Mouse (Mus musculus): ENCODE measurements around the gene Olfr449. TPM values are rescaled to one million over a fixed set of nuclear protein-coding genes. Genes with fewer than 3 reads are reported as not detected.
A peak's percentile ranks its signal among the peaks of the same experiment; 100 is the strongest.

Gene Olfr449
- not detected in 2 replicates for total RNA-seq (2017)

- ATAC-seq (replicated peaks in 1 of 2; ENCODE audit: insufficient read depth in 1 of 2, low FRiP score in 2 of 2, low TSS enrichment in 1 of 2, low read depth in 1 of 2, poor library complexity in 2 of 2, severe bottlenecking in 2 of 2), result no peak
These were observed at the start of gene Olfr449 for GRCm38 (mm10) chr6:42834084-42834483. TSS of gene Olfr449 (plus strand) at chr6:42834384.

GRCm38 (mm10) chr6:42784793-42785192, 49.4 kb upstream of the Olfr449 start, which contains the start of gene Olfr452:
TSS of gene Olfr452 (plus strand) at chr6:42785093.
- ATAC-seq (replicated peaks in 1 of 2; ENCODE audit: insufficient read depth in 1 of 2, low FRiP score in 2 of 2, low TSS enrichment in 1 of 2, low read depth in 1 of 2, poor library complexity in 2 of 2, severe bottlenecking in 2 of 2), result no peak

- ATAC-seq (replicated peaks in 1 of 2; ENCODE audit: insufficient read depth in 1 of 2, low FRiP score in 2 of 2, low TSS enrichment in 1 of 2, low read depth in 1 of 2, poor library complexity in 2 of 2, severe bottlenecking in 2 of 2), result no peak; a peak in 1 of 4 replicates
These were observed 43.8 kb upstream of the Olfr449 start for GRCm38 (mm10) chr6:42790247-42790948.

GRCm38 (mm10) chr6:42790949-42791556, 43.1 kb upstream of the Olfr449 start:
- ATAC-seq (replicated peaks in 1 of 2; ENCODE audit: insufficient read depth in 1 of 2, low FRiP score in 2 of 2, low TSS enrichment in 1 of 2, low read depth in 1 of 2, poor library complexity in 2 of 2, severe bottlenecking in 2 of 2), result no peak

GRCm38 (mm10) chr6:42794982-42795381, 39.2 kb upstream of the Olfr449 start:
- ATAC-seq (replicated peaks in 1 of 2; ENCODE audit: insufficient read depth in 1 of 2, low FRiP score in 2 of 2, low TSS enrichment in 1 of 2, low read depth in 1 of 2, poor library complexity in 2 of 2, severe bottlenecking in 2 of 2), result no peak

GRCm38 (mm10) chr6:42811639-42812038, 22.5 kb upstream of the Olfr449 start, which contains the start of gene Olfr450:
TSS of gene Olfr450 (plus strand) at chr6:42811939.
- no peak for ATAC-seq (replicated peaks in 1 of 2; ENCODE audit: insufficient read depth in 1 of 2, low FRiP score in 2 of 2, low TSS enrichment in 1 of 2, low read depth in 1 of 2, poor library complexity in 2 of 2, severe bottlenecking in 2 of 2)

- ATAC-seq (replicated peaks in 1 of 2; ENCODE audit: insufficient read depth in 1 of 2, low FRiP score in 2 of 2, low TSS enrichment in 1 of 2, low read depth in 1 of 2, poor library complexity in 2 of 2, severe bottlenecking in 2 of 2), result peak; percentile 65 to 75; a peak in 2 of 4 replicates
These were observed 26.1 kb downstream of the Olfr449 start for GRCm38 (mm10) chr6:42860222-42860819.

- ATAC-seq (replicated peaks in 1 of 2; ENCODE audit: insufficient read depth in 1 of 2, low FRiP score in 2 of 2, low TSS enrichment in 1 of 2, low read depth in 1 of 2, poor library complexity in 2 of 2, severe bottlenecking in 2 of 2), result no peak
These were observed 35.5 kb downstream of the Olfr449 start for GRCm38 (mm10) chr6:42869695-42870094.

GRCm38 (mm10) chr6:42876323-42876722, 42.1 kb downstream of the Olfr449 start:
- no peak for ATAC-seq (replicated peaks in 1 of 2; ENCODE audit: insufficient read depth in 1 of 2, low FRiP score in 2 of 2, low TSS enrichment in 1 of 2, low read depth in 1 of 2, poor library complexity in 2 of 2, severe bottlenecking in 2 of 2)

Other genes with a start within 250 kb of the Olfr449 start
- gene Tcaf3, start 236.7 kb upstream of the Olfr449 start, total RNA-seq (2017), result not detected in 2 replicates
- gene Tcaf2, start 189.1 kb upstream of the Olfr449 start, total RNA-seq (2017), result 0.20 and 1.3 TPM in 2 replicates
- 3.0 and 12.7 TPM in 2 replicates for gene Tcaf1, start 124.3 kb upstream of the Olfr449 start, total RNA-seq (2017)
- gene Olfr453, start 95.0 kb upstream of the Olfr449 start, total RNA-seq (2017), result not detected in 2 replicates
- not detected in 2 replicates for gene Olfr38, start 78.0 kb upstream of the Olfr449 start, total RNA-seq (2017)
- not detected in 2 replicates for gene Olfr452, start 49.3 kb upstream of the Olfr449 start, total RNA-seq (2017)
- not detected in 2 replicates for gene Olfr450, start 22.4 kb upstream of the Olfr449 start, total RNA-seq (2017)
- gene Olfr448, start 56.1 kb downstream of the Olfr449 start, total RNA-seq (2017), result not detected in 2 replicates
- gene Olfr447, start 74.5 kb downstream of the Olfr449 start, total RNA-seq (2017), result not detected in 2 replicates
- gene Olfr446, start 87.0 kb downstream of the Olfr449 start, total RNA-seq (2017), result not detected in 2 replicates
- gene Olfr444, start 114.7 kb downstream of the Olfr449 start, total RNA-seq (2017), result not detected in 2 replicates